Mouse (Mus musculus): ENCODE results near the gene Tet2.

GRCm38 (mm10) chr3:133557154-133557553 lies 12.2 kb upstream of the Tet2 start:
- TF ChIP-seq CTCF (IDR thresholded peaks at IDR 0.05; ENCODE audit: low read depth, low read length) (no peak), POLR2A (IDR thresholded peaks at IDR 0.05; ENCODE audit: borderline replicate concordance, low read depth, low read length) (no peak)

Measured in bone marrow macrophage, adult 2 months (primary cell).